Mouse (Mus musculus) heart, adult 18-20 months (tissue): ENCODE data around the gene Krt35. TPM values are rescaled to one million over a fixed set of nuclear protein-coding genes. Genes with fewer than 3 reads are reported as not detected.

Experiments used
- DNase-seq, 2 experiments: peaks; one replicate each; pipeline ENCODE4 v3.0.0; 2021 to 2022; ENCODE audit warnings: mixed read lengths in 1 of 2
- total RNA-seq, 2 experiments: library from RNA; stranded (reverse); gene quantifications; 2 replicates each; pipeline ENCODE4 v1.2.3; 2021

The Krt35 gene
- total RNA-seq, 2 experiments from 2014 or later = not detected

DNA sequence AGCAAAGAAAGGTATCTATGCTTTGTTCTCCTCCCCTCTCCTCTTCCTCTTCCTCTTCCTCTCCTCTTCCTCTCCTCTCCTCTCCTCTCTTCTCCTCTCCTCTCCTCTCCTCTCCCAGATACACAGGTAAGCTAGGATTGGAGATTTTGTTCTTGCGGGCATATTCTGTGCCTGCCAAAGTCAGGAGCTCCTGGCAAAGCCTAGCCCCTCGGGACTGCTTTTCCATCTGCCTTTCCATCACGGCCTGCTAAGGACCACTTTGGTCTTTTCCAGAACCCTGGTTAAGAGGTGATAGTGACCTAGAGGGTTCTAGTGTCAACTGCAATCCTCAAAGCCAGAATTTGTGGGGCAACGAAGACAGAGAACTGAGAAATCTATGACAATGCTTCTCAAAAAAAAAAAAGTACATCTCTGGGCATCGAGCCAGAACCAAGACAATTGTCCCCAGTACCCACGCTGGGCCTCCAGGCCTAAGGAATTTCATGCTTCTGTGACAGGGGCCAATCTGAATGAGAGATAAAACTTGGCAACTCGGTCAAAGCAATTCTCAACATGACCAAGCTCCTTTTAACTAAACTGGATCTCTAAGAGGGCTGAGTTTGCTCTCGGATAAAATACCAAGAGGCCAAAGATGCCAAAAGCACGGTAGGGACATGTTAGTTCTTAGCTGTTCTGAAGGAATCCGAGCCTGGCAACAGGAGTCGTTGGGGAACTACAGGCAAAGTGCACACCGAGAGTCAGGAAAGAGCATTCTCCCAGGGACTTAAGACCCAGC lies 29.6 kb downstream of the Krt35 start:
- no peak for DNase-seq

DNA sequence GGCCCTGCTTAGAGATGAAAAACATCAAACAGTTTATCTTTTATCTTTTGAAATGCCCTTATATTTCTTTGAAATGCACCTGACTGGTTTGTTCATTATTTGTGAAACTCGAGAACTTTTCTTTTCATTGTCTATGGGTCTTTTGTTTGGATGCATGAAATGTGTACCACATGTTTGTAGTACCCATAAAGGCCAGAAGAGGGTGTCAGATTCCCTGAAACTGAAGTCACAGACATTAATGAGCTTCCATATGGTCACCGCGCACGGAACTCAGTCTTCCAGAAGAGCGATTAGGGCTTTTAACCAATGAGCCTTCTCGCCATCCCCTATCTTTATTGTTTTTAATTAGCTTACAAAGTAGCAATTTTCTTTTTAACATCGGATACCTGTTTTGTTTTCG lies 37.2 kb downstream of the Krt35 start:
- no peak for DNase-seq

DNA sequence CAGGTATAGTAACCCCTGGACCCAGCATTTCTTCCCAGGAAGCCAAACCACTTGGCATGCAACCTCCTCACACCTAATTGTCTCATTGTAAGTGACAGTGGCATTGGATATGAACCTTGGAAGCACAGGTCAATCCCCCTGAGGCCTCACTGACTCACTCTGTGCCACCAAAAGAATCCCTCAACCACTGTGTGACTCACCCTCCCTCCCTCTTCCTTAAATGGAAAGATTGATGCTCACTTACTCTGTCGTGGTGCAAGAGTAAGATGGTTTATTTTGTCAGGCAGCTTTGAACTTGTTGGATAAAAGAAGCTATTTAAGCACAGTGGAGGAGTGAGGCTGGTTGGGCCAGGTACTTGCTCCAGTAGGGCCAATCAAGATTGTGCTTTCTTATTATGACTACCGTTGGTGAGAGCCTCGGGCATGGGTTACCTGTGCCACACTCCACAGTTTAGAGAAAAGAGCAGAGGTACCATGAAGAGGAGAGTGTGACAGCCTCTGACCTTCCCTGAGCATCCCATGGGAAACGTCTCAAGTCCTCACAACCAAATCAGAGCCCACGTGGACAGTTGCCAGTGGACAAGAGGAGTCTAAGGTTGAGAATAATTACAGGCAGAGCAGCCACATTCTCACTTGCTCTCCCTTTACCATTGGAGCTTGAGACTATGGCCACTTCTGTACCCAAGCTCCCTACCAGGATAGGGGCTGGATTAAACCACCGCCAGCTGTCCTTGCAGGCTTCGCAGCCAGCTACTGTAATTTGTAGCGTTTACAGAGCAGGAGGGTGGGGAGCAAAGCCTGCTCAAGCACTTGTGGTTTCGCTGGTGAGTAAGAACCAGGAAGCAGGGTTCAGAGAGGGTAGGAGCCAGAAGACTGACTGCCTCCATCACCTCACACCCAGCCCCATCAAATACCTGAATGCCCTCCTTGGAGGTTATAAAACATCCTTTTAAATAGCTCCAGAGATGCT lies 40.1 kb downstream of the Krt35 start:
- DNase-seq = no peak

DNA sequence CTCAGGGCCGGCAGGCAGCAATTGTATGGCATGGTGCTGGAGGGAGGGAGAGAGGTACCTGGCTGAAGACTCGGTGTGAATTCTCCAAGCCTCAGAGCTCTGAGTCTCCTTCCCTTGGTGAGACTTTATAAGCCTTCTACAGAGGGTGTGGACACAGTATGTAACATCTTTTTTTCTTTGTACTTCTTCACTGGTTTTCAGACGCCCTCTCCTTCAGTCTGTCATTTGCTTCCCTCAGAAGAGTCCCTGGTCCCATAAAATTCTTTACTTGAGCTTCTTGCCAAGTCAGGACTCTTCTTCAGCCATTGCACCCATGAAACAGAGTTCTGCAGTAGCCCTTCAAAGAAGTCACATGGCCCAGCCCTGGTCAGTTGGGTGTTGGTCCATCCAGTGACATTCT lies 45.6 kb downstream of the Krt35 start, which contains the start of gene Krt31:
Gene Krt31, minus strand, starts transcription at position 101 of the 400 bp plus-strand sequence.
- DNase-seq = no peak

DNA sequence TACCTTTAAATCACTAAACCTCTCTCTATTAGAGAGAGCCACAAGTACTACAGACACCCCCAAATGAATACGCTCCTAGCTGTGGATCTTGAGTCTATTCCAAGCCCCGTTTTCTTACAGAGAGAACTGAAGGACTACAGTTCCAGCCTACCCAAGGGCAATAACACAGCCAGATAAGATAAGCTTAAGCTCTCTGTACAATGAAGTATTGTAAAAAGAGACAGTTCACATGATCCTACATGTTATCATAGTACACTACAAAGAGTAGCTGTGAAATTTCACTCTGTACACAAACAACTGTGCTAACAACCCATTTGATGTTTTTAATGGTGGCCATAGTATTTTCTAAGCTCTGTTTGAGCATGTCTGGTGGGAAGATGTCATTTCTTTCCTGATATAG lies 48.8 kb downstream of the Krt35 start:
- DNase-seq = no peak

DNA sequence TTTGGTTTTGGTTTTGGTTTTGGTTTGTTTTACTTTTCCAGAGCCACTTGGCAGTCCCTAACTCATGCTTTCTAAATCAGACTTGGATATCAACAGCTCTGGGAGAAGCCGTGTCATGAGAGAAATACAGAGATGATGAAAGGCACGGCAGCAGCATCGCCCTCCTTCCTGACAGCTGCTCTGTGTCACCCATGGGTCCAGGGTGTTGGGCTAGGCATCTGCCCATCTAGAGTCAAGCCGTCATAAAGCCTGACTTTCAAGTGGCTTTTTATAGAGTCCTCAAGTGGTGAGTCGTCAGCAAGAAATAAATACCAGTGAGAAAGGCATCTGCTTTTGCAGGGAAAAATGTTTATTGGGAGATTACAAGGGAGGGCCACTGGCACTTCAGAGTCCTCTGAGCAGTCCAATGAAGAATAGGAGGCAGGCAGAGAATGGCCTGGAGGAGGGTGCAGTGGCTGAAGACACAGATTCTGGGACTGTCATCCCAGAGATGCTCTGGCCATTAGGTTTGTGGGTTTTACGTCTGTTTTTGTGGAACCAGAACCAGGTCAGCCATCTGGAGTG lies 49.7 kb downstream of the Krt35 start:
- DNase-seq = no peak

Other genes starting within 250 kb of the Krt35 start
- gene Krtap4-16, start 244.6 kb downstream of the Krt35 start, total RNA-seq = not detected
- gene Gm11568, start 238.3 kb downstream of the Krt35 start, total RNA-seq = not detected
- not detected for gene Gm11559, start 231.8 kb downstream of the Krt35 start, total RNA-seq
- gene Krtap9-1, start 222.9 kb downstream of the Krt35 start, total RNA-seq = not detected
- gene Gm11567, start 217.1 kb downstream of the Krt35 start, total RNA-seq = not detected
- gene Krtap31-1, start 188.3 kb downstream of the Krt35 start, total RNA-seq = not detected
- not detected for gene Gm11565, start 181.5 kb downstream of the Krt35 start, total RNA-seq
- gene Krtap31-2, start 159.9 kb downstream of the Krt35 start, total RNA-seq = not detected
- gene Krtap9-5, start 147.8 kb downstream of the Krt35 start, total RNA-seq = not detected
- gene Krtap29-1, start 117.2 kb downstream of the Krt35 start, total RNA-seq = not detected
- gene Krtap16-1, start 109.6 kb downstream of the Krt35 start, total RNA-seq = not detected
- not detected for gene Krtap17-1, start 102.2 kb downstream of the Krt35 start, total RNA-seq
- not detected for gene Krt33a, start 80.0 kb downstream of the Krt35 start, total RNA-seq
- gene Krt33b, start 66.4 kb downstream of the Krt35 start, total RNA-seq = not detected
- gene Krt34, start 54.7 kb downstream of the Krt35 start, total RNA-seq = not detected
- not detected for gene Krt31, start 45.7 kb downstream of the Krt35 start, total RNA-seq
- not detected for gene Krt32, start 8.0 kb downstream of the Krt35 start, total RNA-seq
- not detected for gene Krt36, start 9.4 kb upstream of the Krt35 start, total RNA-seq
- not detected for gene Krt13, start 25.3 kb upstream of the Krt35 start, total RNA-seq
- 1 to 10 TPM in 1 of 2 experiments, not detected in 1; 1.4 TPM for gene Krt15, start 39.7 kb upstream of the Krt35 start, total RNA-seq
- 1 to 10 TPM; 4.0 to 9.1 TPM for gene Krt19, start 52.4 kb upstream of the Krt35 start, total RNA-seq
- gene Krt9, start 97.0 kb upstream of the Krt35 start, total RNA-seq = not detected
- not detected for gene Krt14, start 111.3 kb upstream of the Krt35 start, total RNA-seq
- not detected for gene Krt16, start 152.7 kb upstream of the Krt35 start, total RNA-seq
- under 1 TPM in 1 of 2 experiments, not detected in 1; 0.31 TPM for gene Krt17, start 164.8 kb upstream of the Krt35 start, total RNA-seq
- gene Krt42, start 173.6 kb upstream of the Krt35 start, total RNA-seq = not detected
- 1,000 to 10,000 TPM; 1,847 to 1,982 TPM for gene Eif1, start 223.6 kb upstream of the Krt35 start, total RNA-seq
- gene Gast, start 238.2 kb upstream of the Krt35 start, total RNA-seq = not detected